Mouse (Mus musculus) heart, postnatal 0 days (tissue): ENCODE results near the gene Gpr39.

Experiments used
- CTCF ChIP-seq: IDR thresholded peaks from 2 replicates; pipeline ENCODE4 v1.5.1; 2016; ENCODE audit warnings: antibody characterized with exemption, control low read depth, low read depth
- EP300 ChIP-seq: IDR thresholded peaks from 2 replicates; pipeline ENCODE4 v1.6.1; 2016; ENCODE audit warnings: antibody characterized with exemption, low read depth

DNA sequence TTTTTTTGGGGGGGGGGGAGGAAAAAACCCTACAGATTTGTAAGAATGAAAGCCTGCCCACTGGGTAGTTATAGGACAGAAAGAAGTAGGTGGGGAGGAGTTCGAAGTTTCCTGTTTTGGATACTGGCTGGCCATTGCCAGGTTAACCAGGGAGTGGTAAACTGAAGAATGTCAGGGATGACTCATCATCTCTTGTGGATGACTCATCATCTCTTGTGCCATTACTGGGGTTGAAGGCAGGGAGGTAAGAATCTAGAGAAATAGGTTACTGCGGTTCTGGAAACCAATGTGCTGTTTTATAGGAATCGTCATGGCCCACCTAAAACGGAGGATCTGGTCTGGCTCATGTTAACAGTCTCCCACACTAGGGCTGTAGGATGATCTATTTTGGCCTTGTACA is 28.8 kb upstream of the Gpr39 start:
- TF ChIP-seq CTCF (no peak), EP300 (no peak)
